Mouse (Mus musculus): ENCODE measurements around the gene Eepd1.
A peak's percentile ranks its signal among the peaks of the same experiment; 100 is the strongest.

Eepd1 gene

DNA sequence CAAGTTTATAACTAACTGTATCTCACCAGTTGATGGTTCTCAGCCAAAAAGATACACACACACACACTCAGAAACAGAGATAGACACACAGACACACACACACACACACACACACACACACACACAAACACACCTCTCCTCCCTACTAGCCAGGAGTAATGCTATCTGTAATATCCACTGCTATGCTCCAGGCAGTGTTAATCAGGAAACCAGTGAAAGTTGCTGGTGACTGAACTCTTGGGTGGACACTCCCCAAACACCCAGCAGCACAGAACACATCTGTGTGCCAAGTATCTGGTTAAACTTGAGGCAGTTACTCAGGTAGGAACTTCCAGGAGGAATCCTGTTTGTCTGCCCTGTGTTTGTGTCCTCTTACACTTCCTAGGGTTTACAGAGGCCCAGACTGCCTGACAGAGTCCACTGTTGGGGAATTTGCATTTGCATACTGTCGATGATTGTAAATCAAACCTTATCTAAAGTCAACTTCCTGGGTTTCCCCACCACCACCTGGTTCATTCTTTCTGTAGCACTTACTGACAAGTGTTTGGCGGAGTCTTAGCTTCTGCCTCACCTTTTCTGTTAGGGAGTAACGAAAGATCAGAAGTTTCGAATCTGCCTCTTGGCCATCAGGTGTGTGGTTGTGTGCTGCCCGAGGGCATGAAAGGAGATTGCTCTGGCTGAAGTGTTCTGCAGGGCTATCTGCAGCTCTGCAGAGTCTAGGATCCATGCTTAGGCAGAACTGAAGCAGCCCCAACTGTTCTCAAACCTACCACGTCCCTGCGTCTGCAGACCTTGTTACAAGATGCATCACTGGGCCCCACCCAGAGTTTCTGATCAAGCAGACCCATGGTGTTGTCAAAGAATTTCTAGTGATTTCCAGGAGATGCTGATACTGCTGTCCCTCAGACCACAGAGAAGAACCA, 97.6 kb downstream of the Eepd1 start:
- DNase-seq (ENCODE audit: low spot score): no peak

DNA sequence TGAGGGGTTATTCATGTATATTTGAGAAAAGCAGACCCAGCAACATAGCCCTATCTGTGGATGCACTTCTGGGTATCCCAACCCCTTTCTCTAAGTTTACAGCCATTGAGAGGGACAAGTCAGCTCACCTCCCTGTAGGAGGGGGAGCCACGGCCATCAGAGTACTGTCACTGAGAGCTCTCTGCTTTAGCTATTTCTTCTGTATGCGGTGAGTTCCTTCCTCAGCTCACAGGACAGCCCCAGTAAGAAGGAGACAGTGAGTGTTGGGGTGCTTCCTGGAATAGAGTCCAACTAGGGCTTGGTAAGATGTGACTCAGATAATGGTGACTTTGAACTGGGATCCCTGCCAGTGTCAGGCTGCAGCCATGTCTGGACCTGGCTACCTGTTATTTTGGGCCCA, 102.3 kb downstream of the Eepd1 start:
- DNase-seq (ENCODE audit: low spot score): no peak

DNA sequence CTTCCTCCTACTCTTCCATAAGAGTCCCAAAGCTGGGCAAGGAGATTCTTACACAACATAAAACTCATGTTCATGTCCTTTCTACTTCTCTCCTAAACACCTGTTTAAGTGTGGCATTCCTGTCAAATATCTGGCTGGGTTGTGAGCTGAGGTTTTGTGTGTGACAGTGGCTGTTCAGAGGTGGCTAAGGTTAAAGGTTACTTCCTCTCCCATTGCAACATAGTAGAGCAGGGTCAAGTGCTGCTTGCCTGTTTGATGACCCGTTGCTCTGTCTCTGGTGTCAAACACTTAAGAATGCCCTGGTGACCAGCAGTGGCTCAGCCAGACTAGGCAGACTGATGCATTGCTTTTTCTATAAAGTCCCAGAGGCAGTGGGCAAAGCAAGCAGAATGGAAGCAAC, 104.3 kb downstream of the Eepd1 start:
- no peak for DNase-seq (ENCODE audit: low spot score)

DNA sequence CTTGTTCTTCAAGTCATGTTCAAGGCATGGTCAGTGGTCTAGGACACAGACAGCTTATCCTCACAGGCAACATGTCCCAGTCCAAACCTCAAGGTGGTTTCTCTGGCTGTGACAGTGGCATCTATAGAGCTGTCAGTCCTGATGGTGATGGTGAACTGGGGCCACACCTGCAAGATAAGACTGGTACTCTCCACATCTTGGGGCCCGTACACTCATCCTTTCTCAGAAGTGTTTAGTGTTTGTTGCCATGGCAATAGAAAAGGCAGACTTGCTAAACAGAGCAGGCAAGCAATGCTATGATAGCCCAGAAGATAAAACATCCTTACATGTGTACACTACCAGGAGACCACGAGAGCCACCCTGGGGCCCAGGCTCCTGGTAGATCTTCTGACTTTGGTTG, 107.2 kb downstream of the Eepd1 start:
- DNase-seq (ENCODE audit: low spot score): no peak

DNA sequence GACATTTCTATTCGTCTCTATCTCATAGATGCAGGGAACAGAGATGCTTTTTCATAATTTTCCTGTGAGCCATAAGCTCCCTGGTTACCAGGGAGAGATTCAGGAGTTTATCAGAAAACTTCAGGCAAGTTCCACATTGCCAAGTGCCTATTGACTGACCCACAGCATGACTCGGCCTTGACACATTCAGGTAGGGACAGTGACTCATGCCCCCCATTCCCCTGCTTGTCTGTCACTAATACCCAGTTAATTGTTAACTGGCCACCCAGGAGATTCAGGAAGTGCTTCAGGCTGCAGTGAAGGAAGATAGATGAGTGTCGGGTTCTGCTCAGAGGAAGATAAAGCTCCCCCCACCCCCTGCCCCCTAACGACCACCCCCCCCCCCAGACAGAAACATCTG, 109.4 kb downstream of the Eepd1 start:
- DNase-seq (ENCODE audit: low spot score): no peak

DNA sequence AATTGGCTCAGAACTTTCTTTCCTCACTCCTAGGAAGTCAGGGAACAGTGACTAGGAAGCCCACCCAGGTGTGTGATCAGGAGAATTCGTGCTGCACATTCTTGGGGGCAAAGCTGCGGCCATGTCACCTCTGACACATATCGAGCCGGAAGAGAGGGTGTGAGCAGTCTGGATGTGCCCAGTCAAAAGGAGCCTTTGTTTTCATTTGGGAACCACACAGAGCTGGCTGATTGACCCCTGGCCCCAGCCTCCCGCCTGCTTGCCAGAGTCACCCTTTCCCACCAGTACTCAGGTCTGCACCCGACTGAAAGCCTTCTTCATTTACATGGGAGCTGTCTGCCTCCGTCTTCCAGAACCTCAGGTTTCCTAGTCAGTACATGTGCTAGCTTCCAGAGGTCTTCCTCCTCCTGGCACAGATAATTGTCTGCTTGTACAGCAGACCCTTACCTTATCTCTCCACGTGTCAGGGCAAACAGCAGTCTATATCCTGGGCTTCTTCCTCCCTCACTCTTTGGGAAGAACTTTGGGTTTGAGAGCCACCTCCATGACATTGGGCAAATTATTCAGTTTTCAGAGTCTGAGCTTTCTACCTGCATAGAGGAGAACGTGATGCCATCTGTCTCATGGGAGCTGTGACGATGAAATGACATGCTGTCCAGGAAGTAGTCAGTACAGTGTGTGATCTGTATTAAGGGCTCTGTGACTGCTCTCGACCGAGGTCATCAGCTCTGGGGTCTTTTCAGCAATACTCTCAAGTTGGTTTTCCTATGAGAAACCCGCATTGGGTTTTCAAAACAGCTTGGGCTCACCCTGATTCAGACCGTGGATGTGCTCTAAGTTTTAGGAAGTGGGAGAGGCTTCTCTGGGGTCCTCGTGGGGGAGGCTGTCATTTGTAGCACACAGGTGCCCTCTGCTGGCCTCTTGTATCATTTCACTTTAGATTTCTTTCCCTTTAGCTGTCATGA, 110.3 kb downstream of the Eepd1 start:
- peak; percentile 36 for DNase-seq (ENCODE audit: low spot score)

DNA sequence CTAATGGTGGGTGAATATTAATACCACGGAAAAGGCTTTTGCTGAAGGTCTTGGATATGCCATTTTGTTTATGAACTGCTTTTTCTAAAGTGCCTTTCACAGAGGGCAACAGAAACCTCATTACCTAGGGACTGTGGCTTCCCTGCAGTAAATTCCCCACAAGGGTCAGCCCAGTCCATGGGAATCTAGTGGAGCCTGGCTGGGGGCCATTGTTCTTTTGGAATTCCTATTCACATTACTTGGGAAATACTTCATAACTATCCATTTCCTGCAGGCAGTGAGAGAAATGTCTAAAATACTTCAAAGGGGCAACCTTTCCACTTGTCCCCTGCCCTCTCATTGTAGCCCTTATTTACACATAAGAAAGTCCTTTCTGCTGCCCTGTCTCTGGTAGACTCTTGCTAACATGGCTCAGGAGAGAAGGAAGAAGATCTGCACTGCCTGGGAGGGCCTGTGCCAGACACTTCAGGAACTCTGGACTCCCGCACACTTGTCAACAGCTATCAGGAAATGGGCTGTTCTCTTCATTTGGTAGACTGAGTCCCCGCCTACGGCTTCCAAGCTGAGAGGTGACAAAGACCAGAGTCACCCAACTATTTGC, 111.1 kb downstream of the Eepd1 start:
- DNase-seq (ENCODE audit: low spot score): no peak

DNA sequence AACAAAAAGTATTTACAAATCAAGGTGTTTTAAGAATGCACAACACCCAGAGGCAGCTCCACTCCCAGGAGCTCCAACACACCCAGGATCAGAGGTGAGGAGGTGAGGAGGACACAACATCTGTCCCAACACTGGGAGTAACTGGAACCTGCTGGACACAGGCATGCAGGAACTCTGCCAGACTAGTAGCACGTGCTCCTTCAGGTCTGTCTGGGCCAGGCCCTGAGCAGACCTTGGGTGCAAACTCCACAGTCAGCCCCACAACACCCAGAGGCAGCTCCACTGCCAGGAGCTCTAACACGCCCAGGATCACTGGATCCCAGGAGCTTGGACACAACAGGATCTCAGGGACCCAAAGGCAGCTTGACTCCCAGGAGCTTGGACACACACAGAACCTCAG, 143.4 kb downstream of the Eepd1 start:
- no peak for DNase-seq (ENCODE audit: low spot score)

DNA sequence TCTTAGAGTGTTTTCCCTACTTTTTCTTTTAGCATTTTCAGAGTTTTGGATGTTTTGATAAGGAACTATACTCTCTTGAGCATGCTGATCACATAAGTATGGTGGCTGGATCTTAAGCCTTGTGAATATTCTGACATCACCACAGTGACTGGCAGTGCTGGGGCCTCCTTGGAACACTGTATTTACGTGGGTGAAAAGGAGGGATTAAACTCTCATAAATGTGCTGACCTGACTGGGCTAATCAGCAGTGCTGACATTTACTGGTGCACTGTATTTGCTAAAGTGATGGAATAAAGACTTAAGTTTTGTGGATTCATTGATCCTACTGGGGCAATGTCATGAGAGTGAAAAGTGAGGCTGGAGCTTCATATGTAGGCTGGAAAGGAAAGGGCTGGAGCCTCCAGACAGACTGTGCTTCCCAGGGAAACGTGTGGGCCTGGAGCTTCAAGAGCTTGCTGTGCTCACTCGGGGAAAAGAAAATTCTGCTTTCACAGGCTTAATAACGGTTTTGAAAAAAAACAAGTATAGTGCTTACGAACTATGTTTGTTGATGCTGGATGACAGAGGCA, 148.3 kb downstream of the Eepd1 start:
- DNase-seq (ENCODE audit: low spot score): no peak
